Mouse (Mus musculus): ENCODE measurements around the gene Ank2.

DNA sequence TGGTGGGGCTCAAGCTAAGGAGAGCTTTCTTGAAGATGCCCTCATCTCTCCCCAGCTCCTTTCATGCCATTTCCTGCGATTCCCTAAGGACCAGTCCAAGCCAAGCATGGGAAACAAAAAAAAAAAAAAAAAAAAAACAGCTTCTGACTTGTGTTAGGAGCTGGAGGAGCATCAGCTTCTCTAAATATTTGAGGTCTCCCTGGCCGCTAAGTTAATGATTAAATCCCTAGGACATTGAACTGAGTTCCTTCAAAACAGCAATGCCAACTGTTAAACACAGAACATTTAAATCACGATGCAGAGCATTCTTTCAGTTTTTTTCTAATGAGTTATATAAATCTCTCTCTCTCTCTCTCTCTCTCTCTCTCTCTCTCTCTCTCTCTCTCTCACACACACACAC, 345.3 kb downstream of the Ank2 start:
- TF ChIP-seq GATA1 (IDR thresholded peaks at IDR 0.05; ENCODE audit: low read length) = no peak
- TF ChIP-seq TAL1 (IDR thresholded peaks at IDR 0.05; ENCODE audit: low read length) = no peak
